Mouse (Mus musculus) G1E (cell line): ENCODE data around the gene Hexim2.

Experiments
- CTCF ChIP-seq: IDR thresholded peaks from 2 replicates; pipeline ENCODE4 v1.5.1; 2012; ENCODE audit warnings: low read depth, low read length, inconsistent platforms, mixed read lengths
- GATA1 ChIP-seq: IDR thresholded peaks from 2 replicates; pipeline ENCODE4 v1.6.1; 2012; ENCODE audit warnings: borderline replicate concordance, low read length, inconsistent platforms, mixed read lengths
- GATA2 ChIP-seq: IDR thresholded peaks from 2 replicates; pipeline ENCODE4 v1.6.1; 2012; ENCODE audit warnings: low read depth, low read length, inconsistent platforms, borderline replicate concordance
- POLR2AphosphoS5 ChIP-seq: IDR thresholded peaks from 2 replicates; pipeline ENCODE4 v1.6.1; 2012; ENCODE audit warnings: low read depth, low read length, inconsistent platforms; ENCODE audit not compliant: insufficient replicate concordance
- TAL1 ChIP-seq: conservative IDR thresholded peaks from 2 replicates; pipeline ENCODE4 v1.6.1; 2012; ENCODE audit warnings: low read depth, low read length, inconsistent platforms, mixed read lengths

DNA sequence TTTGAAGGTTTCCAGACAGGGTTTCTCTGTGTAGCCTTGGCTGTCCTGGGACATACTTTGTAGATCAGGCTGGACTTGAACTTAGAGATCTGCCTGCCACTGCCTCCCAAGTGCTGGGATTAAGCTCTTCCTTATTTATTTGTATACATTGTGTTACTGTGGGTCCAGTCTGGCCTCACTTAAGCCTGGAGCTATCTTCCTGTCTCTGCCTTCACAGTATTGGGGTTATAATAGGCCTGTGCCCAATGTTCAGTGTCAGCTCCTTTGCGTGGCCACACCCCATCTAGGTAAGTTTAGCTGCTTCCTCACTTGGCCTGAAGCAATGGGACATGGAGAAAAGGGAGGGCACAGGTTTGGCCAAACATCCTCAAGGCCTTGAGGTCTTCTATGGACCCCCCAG, 44.3 kb downstream of the Hexim2 start:
- TF ChIP-seq CTCF (no peak), POLR2AphosphoS5 (no peak), GATA1 (no peak), TAL1 (no peak), GATA2 (no peak)
